In the genomic region with DNA sequence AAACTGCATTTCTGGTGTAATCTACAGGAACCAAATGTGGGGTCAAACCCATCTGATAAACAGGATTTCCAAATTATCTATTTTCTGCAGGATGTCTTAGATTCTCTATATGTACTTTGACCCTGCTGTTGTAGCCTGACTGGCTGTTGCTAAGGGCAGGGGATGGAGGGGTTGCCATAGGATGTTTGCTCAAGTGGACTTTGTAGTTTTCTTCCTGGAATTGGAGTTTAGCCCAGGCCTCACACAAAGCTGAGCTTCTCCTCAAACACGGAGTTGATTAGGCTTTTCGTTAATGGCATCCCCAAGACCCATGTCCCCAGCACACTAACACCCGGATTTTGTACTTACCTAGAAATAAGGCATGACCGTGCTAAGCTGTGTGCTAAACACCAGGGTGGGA, we compare ENCODE assay signal across 24 mouse cellular contexts.
DNase-seq lines count a peak whose midpoint lies in the region; ATAC-seq and TF ChIP-seq lines count a peak whose summit lies in the region.
"Had no signal": no experiment of that assay in that cellular context is flagged by ENCODE, and none has a peak within 500 bp of the region (broad histone marks: within the 10 kb centered on the region; RNA-seq: fewer than 3 reads in every experiment).

No protein-coding gene starts in this region.

- H3K36me3 ChIP-seq in kidney, adult 2 months (ENCODE audit: control insufficient read depth, insufficient read depth, low read length), result no peaks in the 10 kb centered on the region
- no peaks in the 10 kb centered on the region for H3K36me3 ChIP-seq in liver, embryonic 13.5 days
- H3K36me3 ChIP-seq in liver, postnatal 0 days (replicated peaks; ENCODE audit: insufficient read depth, low read length), result no peaks in the 10 kb centered on the region
- H3K36me3 ChIP-seq: embryonic facial prominence, embryonic 12.5 days; embryonic facial prominence, embryonic 15.5 days; forebrain, embryonic 15.5 days; heart, embryonic 10.5 days; heart, embryonic 13.5 days had no signal

- 67% methylated on average over 4 of the region's 4 CpGs for WGBS in kidney, adult 2 months
- WGBS in liver, embryonic 13.5 days (ENCODE audit: insufficient replicate concordance), result 53% methylated on average over 4 of the region's 4 CpGs
- WGBS in liver, postnatal 0 days (ENCODE audit: insufficient replicate concordance), result 61% methylated on average over 4 of the region's 4 CpGs

- peak; percentile 3 for DNase-seq in kidney, adult 2 months
- DNase-seq in kidney, adult 18-20 months, result no peak
- DNase-seq in liver, embryonic 13.5 days, result no peak
- DNase-seq in liver, postnatal 0 days, result no peak
- no peak for DNase-seq in adrenal gland, adult 18-20 months (ENCODE audit: low spot score in 2 of 2)
- DNase-seq in urinary bladder, postnatal 14 days (ENCODE audit: low spot score), result no peak
- DNase-seq: adrenal gland, postnatal 10 days; adrenal gland, postnatal 36 days; cerebellum, adult 11 months; cerebellum, adult 2 months; cerebellum, adult 9-11 months; cerebellum, postnatal 25 days; gastrocnemius, postnatal 10 days; gastrocnemius, postnatal 36 days; heart, adult 2 months; heart, postnatal 14 days; heart, postnatal 4 days had no signal

- H3K27ac ChIP-seq in kidney, adult 2 months (ENCODE audit: insufficient read depth, low read depth, low read length), result no peak overlapping the region
- no peak overlapping the region for H3K27ac ChIP-seq in liver, embryonic 13.5 days
- no peak overlapping the region for H3K27ac ChIP-seq in liver, postnatal 0 days (ENCODE audit: low read depth)
- H3K27ac ChIP-seq: embryonic facial prominence, embryonic 12.5 days; embryonic facial prominence, embryonic 15.5 days; forebrain, embryonic 15.5 days; heart, adult 2 months; heart, embryonic 10.5 days; heart, embryonic 13.5 days; hindbrain, embryonic 14.5 days had no signal

- no peaks in the 10 kb centered on the region for H3K27me3 ChIP-seq in kidney, adult 2 months (replicated peaks; ENCODE audit: control insufficient read depth, insufficient read depth, low read length)
- no peaks in the 10 kb centered on the region for H3K27me3 ChIP-seq in liver, embryonic 13.5 days
- H3K27me3 ChIP-seq in liver, postnatal 0 days (ENCODE audit: insufficient read depth, low read length), result no peaks in the 10 kb centered on the region
- H3K27me3 ChIP-seq: embryonic facial prominence, embryonic 12.5 days; embryonic facial prominence, embryonic 15.5 days; forebrain, embryonic 15.5 days; heart, embryonic 13.5 days had no signal

- TF ChIP-seq POLR2A in kidney, adult 2 months (IDR thresholded peaks at IDR 0.05; ENCODE audit: low read depth, low read length), result no peak

- H3K4me2 ChIP-seq in liver, embryonic 13.5 days, result no peak overlapping the region
- H3K4me2 ChIP-seq in liver, postnatal 0 days (ENCODE audit: low read depth, low read length), result no peak overlapping the region
- H3K4me2 ChIP-seq: embryonic facial prominence, embryonic 12.5 days; embryonic facial prominence, embryonic 15.5 days; forebrain, embryonic 15.5 days; heart, embryonic 13.5 days; hindbrain, embryonic 14.5 days had no signal

- no peak for TF ChIP-seq EP300 in liver, postnatal 0 days (IDR thresholded peaks at IDR 0.05; ENCODE audit: low read depth)

- H3K4me1 ChIP-seq in kidney, adult 2 months (ENCODE audit: control insufficient read depth, insufficient read depth, low read length), result no peaks in the 10 kb centered on the region
- no peaks in the 10 kb centered on the region for H3K4me1 ChIP-seq in liver, embryonic 13.5 days (replicated peaks)
- no peaks in the 10 kb centered on the region for H3K4me1 ChIP-seq in liver, postnatal 0 days (ENCODE audit: insufficient read depth)
- H3K4me1 ChIP-seq: embryonic facial prominence, embryonic 12.5 days; embryonic facial prominence, embryonic 15.5 days; forebrain, embryonic 15.5 days; heart, embryonic 10.5 days; heart, embryonic 13.5 days had no signal

- no peaks in the 10 kb centered on the region; the same call in 1 of the 2 replicates for H3K9me3 ChIP-seq in liver, embryonic 13.5 days (replicated peaks)
- H3K9me3 ChIP-seq in liver, postnatal 0 days (ENCODE audit: low read length), result no peaks in the 10 kb centered on the region
- H3K9me3 ChIP-seq: embryonic facial prominence, embryonic 12.5 days; embryonic facial prominence, embryonic 15.5 days; forebrain, embryonic 15.5 days; heart, embryonic 10.5 days; heart, embryonic 13.5 days had no signal

- H3K4me3 ChIP-seq in kidney, adult 2 months (ENCODE audit: insufficient read depth, low read depth, low read length), result no peak overlapping the region
- no peak overlapping the region for H3K4me3 ChIP-seq in liver, embryonic 13.5 days (replicated peaks)
- H3K4me3 ChIP-seq in liver, postnatal 0 days (ENCODE audit: low read depth, low read length), result no peak overlapping the region
- H3K4me3 ChIP-seq: embryonic facial prominence, embryonic 12.5 days; embryonic facial prominence, embryonic 15.5 days; forebrain, embryonic 15.5 days; heart, adult 2 months; heart, embryonic 10.5 days; heart, embryonic 13.5 days had no signal

- TF ChIP-seq CTCF in kidney, adult 2 months (conservative IDR thresholded peaks at IDR 0.05; ENCODE audit: insufficient read depth, insufficient read length, low read depth, low read length), result no peak
- no peak for TF ChIP-seq CTCF in liver, postnatal 0 days (IDR thresholded peaks at IDR 0.05; ENCODE audit: low read depth)

- ATAC-seq in liver, embryonic 13.5 days (ENCODE audit: low read depth), result 0 out of 2 replicates have a peak, but pooled peaks have one; percentile 31
- ATAC-seq in liver, postnatal 0 days, result peak; percentile 41; the same call in 1 of the 2 replicates
- ATAC-seq: activated CD4-positive, CD25-positive, alpha-beta regulatory T cell, adult 4 months; forebrain, embryonic 15.5 days had no signal

- no peak overlapping the region for H3K9ac ChIP-seq in liver, embryonic 13.5 days
- no peak overlapping the region for H3K9ac ChIP-seq in liver, postnatal 0 days (replicated peaks)
- H3K9ac ChIP-seq: embryonic facial prominence, embryonic 12.5 days; embryonic facial prominence, embryonic 15.5 days; forebrain, embryonic 15.5 days; heart, embryonic 13.5 days; hindbrain, embryonic 14.5 days had no signal
